Mouse (Mus musculus): Measurements from ENCODE around the gene Olfr1018. TPM values are rescaled to one million over a fixed set of nuclear protein-coding genes. Genes with fewer than 3 reads are reported as not detected.

Gene Olfr1018
- not detected in 2 replicates for total RNA-seq (2021)
- long read RNA-seq, result 0 reads

- DNase-seq, result no peak
Measured at GRCm38 (mm10) chr2:85818179-85818578, at the start of gene Olfr1018. Gene Olfr1018, plus strand, starts transcription at chr2:85818479.

- DNase-seq, result no peak
Measured at GRCm38 (mm10) chr2:85772413-85772812, 45.9 kb upstream of the Olfr1018 start, which contains the start of gene Olfr1014. Gene Olfr1014, plus strand, starts transcription at chr2:85772713.

GRCm38 (mm10) chr2:85781717-85782116, 36.6 kb upstream of the Olfr1018 start, which contains the start of gene Olfr1015:
Gene Olfr1015, plus strand, starts transcription at chr2:85782017.
- no peak for DNase-seq

GRCm38 (mm10) chr2:85792331-85792730, 25.9 kb upstream of the Olfr1018 start:
- DNase-seq, result no peak

- DNase-seq, result no peak
Measured at GRCm38 (mm10) chr2:85802444-85802843, 15.8 kb upstream of the Olfr1018 start, which contains the start of gene Olfr1016. Gene Olfr1016, minus strand, starts transcription at chr2:85802544.

GRCm38 (mm10) chr2:85804501-85804900, 13.8 kb upstream of the Olfr1018 start:
- no peak for DNase-seq

- no peak for DNase-seq
Measured at GRCm38 (mm10) chr2:85845383-85845782, 27.1 kb downstream of the Olfr1018 start, which contains the start of gene Olfr1019. Gene Olfr1019, minus strand, starts transcription at chr2:85845483.

GRCm38 (mm10) chr2:85846730-85847129, 28.5 kb downstream of the Olfr1018 start, which contains the start of gene Olfr1020:
Gene Olfr1020, plus strand, starts transcription at chr2:85847030.
- no peak for DNase-seq

- no peak for DNase-seq
Measured at GRCm38 (mm10) chr2:85868294-85868693, 50.0 kb downstream of the Olfr1018 start, which contains the start of gene Olfr1022. Gene Olfr1022, plus strand, starts transcription at chr2:85868594.

Other genes starting within 250 kb of the Olfr1018 start
- gene Olfr996, start 239.3 kb upstream of the Olfr1018 start, total RNA-seq (2021), result not detected in 2 replicates
- gene Olfr998, start 229.5 kb upstream of the Olfr1018 start, total RNA-seq (2021), result not detected in 2 replicates
- not detected in 2 replicates for gene Olfr1000, start 206.6 kb upstream of the Olfr1018 start, total RNA-seq (2021)
- gene Olfr1002, start 167.8 kb upstream of the Olfr1018 start, total RNA-seq (2021), result not detected in 2 replicates
- not detected in 2 replicates for gene Olfr154, start 154.0 kb upstream of the Olfr1018 start, total RNA-seq (2021)
- not detected in 2 replicates for gene Olfr1006, start 139.7 kb upstream of the Olfr1018 start, total RNA-seq (2021)
- gene Olfr1008, start 129.0 kb upstream of the Olfr1018 start, total RNA-seq (2021), result not detected in 2 replicates
- 0.30 TPM in 1 of 2 replicates, not detected in the other for gene Olfr1009, start 103.1 kb upstream of the Olfr1018 start, total RNA-seq (2021)
- not detected in 2 replicates for gene Olfr1012, start 55.7 kb upstream of the Olfr1018 start, total RNA-seq (2021)
- 0.06 TPM in 1 of 2 replicates, not detected in the other for gene Olfr1013, start 51.4 kb upstream of the Olfr1018 start, total RNA-seq (2021)
- gene Olfr1014, start 45.8 kb upstream of the Olfr1018 start, total RNA-seq (2021), result 0.38 TPM in 1 of 2 replicates, not detected in the other
- gene Olfr1015, start 36.5 kb upstream of the Olfr1018 start, total RNA-seq (2021), result not detected in 2 replicates
- not detected in 2 replicates for gene Olfr1016, start 15.9 kb upstream of the Olfr1018 start, total RNA-seq (2021)
- gene Olfr1019, start 27.0 kb downstream of the Olfr1018 start, total RNA-seq (2021), result not detected in 2 replicates
- gene Olfr1020, start 28.6 kb downstream of the Olfr1018 start, total RNA-seq (2021), result not detected in 2 replicates
- gene Olfr1022, start 50.1 kb downstream of the Olfr1018 start, total RNA-seq (2021), result not detected in 2 replicates
- not detected in 2 replicates for gene Olfr1023, start 67.2 kb downstream of the Olfr1018 start, total RNA-seq (2021)
- not detected in 2 replicates for gene Olfr1024, start 86.6 kb downstream of the Olfr1018 start, total RNA-seq (2021)
- gene Olfr1025-ps1, start 96.7 kb downstream of the Olfr1018 start, total RNA-seq (2021), result not detected in 2 replicates
- gene Olfr1026, start 103.1 kb downstream of the Olfr1018 start, total RNA-seq (2021), result not detected in 2 replicates
- not detected in 2 replicates for gene Olfr1028, start 132.0 kb downstream of the Olfr1018 start, total RNA-seq (2021)
- not detected in 2 replicates for gene Olfr1029, start 155.4 kb downstream of the Olfr1018 start, total RNA-seq (2021)
- not detected in 2 replicates for gene Olfr1030, start 160.8 kb downstream of the Olfr1018 start, total RNA-seq (2021)
- not detected in 2 replicates for gene Olfr1031, start 171.8 kb downstream of the Olfr1018 start, total RNA-seq (2021)
- not detected in 2 replicates for gene Olfr1032, start 187.1 kb downstream of the Olfr1018 start, total RNA-seq (2021)
- 4.5 and 4.9 TPM in 2 replicates for gene Olfr1033, start 202.2 kb downstream of the Olfr1018 start, total RNA-seq (2021)
- gene Olfr1034, start 227.4 kb downstream of the Olfr1018 start, total RNA-seq (2021), result 0.29 and 0.33 TPM in 2 replicates

All from adrenal gland, postnatal 25 days (tissue).